Mouse (Mus musculus): ENCODE results near the gene Lamb3. TPM values are rescaled to one million over a fixed set of nuclear protein-coding genes. Genes with fewer than 3 reads are reported as not detected.

The Lamb3 gene
- polyA plus RNA-seq, 1 experiment, result 0.82 TPM

- Histone ChIP-seq H3K27ac (ENCODE audit: control insufficient read depth, insufficient read depth, low read depth, low read length, poor library complexity) (0 out of 2 replicates have a peak overlapping the region, but pooled peaks have one; percentile 8), H3K4me1 (ENCODE audit: control insufficient read depth, insufficient read depth, low read length) (peaks cover 17% of the 10 kb centered on the region), H3K4me3 (replicated peaks; ENCODE audit: control insufficient read depth, low read depth, low read length) (no peak overlapping the region)
- no peak for TF ChIP-seq CTCF (IDR thresholded peaks at IDR 0.05; ENCODE audit: control insufficient read depth, insufficient read depth, low read length)
- no peak for TF ChIP-seq POLR2A (IDR thresholded peaks at IDR 0.05; ENCODE audit: borderline replicate concordance, control insufficient read depth, low read depth, low read length)
- WGBS, result 34% methylated on average over 9 of the region's 9 CpGs
These were observed 131.0 kb downstream of the Lamb3 start for GRCm38 (mm10) chr1:193338363-193338995.

DNA sequence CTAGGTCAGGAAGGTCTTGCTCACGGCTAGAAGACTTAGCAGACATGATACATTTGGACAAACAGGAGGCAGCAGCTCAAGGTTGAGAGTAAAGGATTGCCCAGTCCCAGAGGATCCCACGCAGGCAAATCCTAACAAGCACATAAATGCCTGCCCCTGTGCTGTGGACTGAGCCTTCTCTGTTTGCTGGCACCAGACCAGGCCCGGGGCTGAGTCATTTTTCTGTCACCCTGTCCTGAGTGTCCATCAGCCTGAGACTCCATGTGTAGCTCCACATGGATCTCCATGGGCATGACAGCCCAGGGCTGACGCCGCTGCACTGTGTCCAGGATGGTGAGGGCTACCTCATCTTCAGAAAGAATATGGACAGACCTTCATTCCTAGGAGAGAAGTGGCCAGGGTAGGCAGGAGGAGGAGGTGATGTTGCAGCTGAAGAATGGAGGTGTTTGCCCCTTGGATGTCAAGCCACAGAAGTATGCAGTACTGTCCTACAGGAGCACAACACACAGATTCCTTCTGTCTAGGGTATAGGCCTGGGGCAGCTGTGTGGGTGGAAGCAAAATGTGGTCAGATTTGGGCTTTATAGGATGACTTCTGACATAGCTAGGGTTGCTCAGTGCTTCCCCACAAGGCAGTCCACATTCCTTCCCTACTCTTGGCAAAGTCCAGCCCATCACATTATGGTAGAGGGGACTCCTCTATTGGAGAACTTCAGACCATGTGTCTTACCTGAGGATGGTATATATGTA is 134.9 kb downstream of the Lamb3 start:
- TF ChIP-seq POLR2A (IDR thresholded peaks at IDR 0.05; ENCODE audit: borderline replicate concordance, control insufficient read depth, low read depth, low read length) (no peak), CTCF (IDR thresholded peaks at IDR 0.05; ENCODE audit: control insufficient read depth, insufficient read depth, low read length) (no peak)
- Histone ChIP-seq H3K4me1 (ENCODE audit: control insufficient read depth, insufficient read depth, low read length) (peaks cover 11% of the 10 kb centered on the region), H3K4me3 (replicated peaks; ENCODE audit: control insufficient read depth, low read depth, low read length) (no peak overlapping the region), H3K27ac (ENCODE audit: control insufficient read depth, insufficient read depth, low read depth, low read length, poor library complexity) (no peak overlapping the region)
- WGBS, result 78% methylated on average over 5 of the region's 5 CpGs

- no peak for TF ChIP-seq CTCF (IDR thresholded peaks at IDR 0.05; ENCODE audit: control insufficient read depth, insufficient read depth, low read length)
- TF ChIP-seq POLR2A (IDR thresholded peaks at IDR 0.05; ENCODE audit: borderline replicate concordance, control insufficient read depth, low read depth, low read length), result no peak
- 64% methylated on average over 4 of the region's 4 CpGs for WGBS
- H3K4me3 ChIP-seq (replicated peaks; ENCODE audit: control insufficient read depth, low read depth, low read length), result no peak overlapping the region
- peaks cover 6% of the 10 kb centered on the region; the same call in 1 of the 2 replicates for H3K4me1 ChIP-seq (ENCODE audit: control insufficient read depth, insufficient read depth, low read length)
- H3K27ac ChIP-seq (ENCODE audit: control insufficient read depth, insufficient read depth, low read depth, low read length, poor library complexity), result no peak overlapping the region
These were observed 136.4 kb downstream of the Lamb3 start for GRCm38 (mm10) chr1:193343853-193344252.

GRCm38 (mm10) chr1:193344976-193345375 is 137.5 kb downstream of the Lamb3 start:
- Histone ChIP-seq H3K4me3 (replicated peaks; ENCODE audit: control insufficient read depth, low read depth, low read length) (no peak overlapping the region), H3K27ac (ENCODE audit: control insufficient read depth, insufficient read depth, low read depth, low read length, poor library complexity) (no peak overlapping the region), H3K4me1 (ENCODE audit: control insufficient read depth, insufficient read depth, low read length) (peaks cover 6% of the 10 kb centered on the region; the same call in 1 of the 2 replicates)
- WGBS, result 11% methylated on average over 2 of the region's 2 CpGs
- TF ChIP-seq POLR2A (IDR thresholded peaks at IDR 0.05; ENCODE audit: borderline replicate concordance, control insufficient read depth, low read depth, low read length), result no peak
- no peak for TF ChIP-seq CTCF (IDR thresholded peaks at IDR 0.05; ENCODE audit: control insufficient read depth, insufficient read depth, low read length)

DNA sequence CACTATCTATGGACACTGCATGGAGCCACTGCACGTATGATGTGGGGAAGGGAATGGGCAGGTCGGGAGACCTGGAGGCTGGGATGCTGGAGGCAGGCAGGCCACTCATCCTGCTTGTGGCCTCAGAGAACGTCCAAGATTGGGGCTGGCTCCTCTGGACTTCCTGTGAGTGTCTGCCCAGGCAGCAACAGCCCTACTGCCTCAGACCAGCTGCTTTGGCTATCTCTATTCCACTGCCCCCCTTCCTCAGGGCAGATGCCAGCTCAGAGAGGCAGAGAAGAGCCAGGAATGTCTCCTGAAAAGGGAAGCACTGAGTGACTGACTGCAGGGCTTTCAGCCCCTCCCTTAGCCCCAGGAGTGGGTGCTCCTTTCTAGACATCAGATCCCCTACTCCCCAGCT is 139.4 kb downstream of the Lamb3 start:
- peaks cover 6% of the 10 kb centered on the region; the same call in 1 of the 2 replicates for H3K4me1 ChIP-seq (ENCODE audit: control insufficient read depth, insufficient read depth, low read length)
- H3K27ac ChIP-seq (ENCODE audit: control insufficient read depth, insufficient read depth, low read depth, low read length, poor library complexity), result no peak overlapping the region
- no peak overlapping the region for H3K4me3 ChIP-seq (replicated peaks; ENCODE audit: control insufficient read depth, low read depth, low read length)
- WGBS, result 59% methylated on average over 3 of the region's 3 CpGs
- TF ChIP-seq CTCF (IDR thresholded peaks at IDR 0.05; ENCODE audit: control insufficient read depth, insufficient read depth, low read length) (no peak), POLR2A (IDR thresholded peaks at IDR 0.05; ENCODE audit: borderline replicate concordance, control insufficient read depth, low read depth, low read length) (no peak)

DNA sequence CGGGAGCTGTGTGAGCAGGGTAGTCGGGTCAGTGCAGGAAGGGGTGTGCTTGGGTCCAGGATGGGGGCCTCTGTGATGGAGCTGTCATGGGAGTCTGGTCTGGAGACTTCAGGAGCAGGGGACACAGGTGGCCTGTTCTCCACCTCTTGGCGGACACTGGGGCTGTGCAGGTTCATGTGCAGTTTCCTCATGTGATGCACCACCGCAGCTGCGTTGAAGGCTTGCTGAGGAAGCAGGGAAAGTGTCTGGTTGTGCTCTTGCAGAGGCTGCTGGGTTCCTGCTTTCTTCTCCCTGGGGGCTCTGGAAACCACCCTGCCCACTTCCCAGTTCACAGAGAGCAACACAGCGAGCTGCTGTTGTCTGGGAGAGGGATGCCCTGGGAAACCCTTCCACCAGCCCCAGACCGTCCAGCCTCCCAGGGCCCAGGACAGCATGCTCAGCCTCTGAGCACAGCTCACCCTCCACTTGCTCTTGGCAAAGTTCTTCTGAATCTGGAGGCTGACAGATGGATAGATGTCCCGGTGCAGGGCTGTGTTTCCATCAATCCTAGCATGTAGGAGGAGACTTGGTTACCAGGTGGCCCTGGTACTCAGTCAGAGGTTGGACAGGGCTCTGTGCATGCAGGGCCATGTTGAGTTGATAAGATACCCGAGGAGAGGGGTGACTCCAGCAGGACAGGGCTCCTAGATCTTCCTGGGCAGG is 140.9 kb downstream of the Lamb3 start:
- H3K27ac ChIP-seq (ENCODE audit: control insufficient read depth, insufficient read depth, low read depth, low read length, poor library complexity), result no peak overlapping the region
- H3K4me3 ChIP-seq (replicated peaks; ENCODE audit: control insufficient read depth, low read depth, low read length), result no peak overlapping the region
- WGBS, result 64% methylated on average over 9 of the region's 9 CpGs
- H3K4me1 ChIP-seq (ENCODE audit: control insufficient read depth, insufficient read depth, low read length), result no peaks in the 10 kb centered on the region
- TF ChIP-seq CTCF (IDR thresholded peaks at IDR 0.05; ENCODE audit: control insufficient read depth, insufficient read depth, low read length), result no peak
- no peak for TF ChIP-seq POLR2A (IDR thresholded peaks at IDR 0.05; ENCODE audit: borderline replicate concordance, control insufficient read depth, low read depth, low read length)

DNA sequence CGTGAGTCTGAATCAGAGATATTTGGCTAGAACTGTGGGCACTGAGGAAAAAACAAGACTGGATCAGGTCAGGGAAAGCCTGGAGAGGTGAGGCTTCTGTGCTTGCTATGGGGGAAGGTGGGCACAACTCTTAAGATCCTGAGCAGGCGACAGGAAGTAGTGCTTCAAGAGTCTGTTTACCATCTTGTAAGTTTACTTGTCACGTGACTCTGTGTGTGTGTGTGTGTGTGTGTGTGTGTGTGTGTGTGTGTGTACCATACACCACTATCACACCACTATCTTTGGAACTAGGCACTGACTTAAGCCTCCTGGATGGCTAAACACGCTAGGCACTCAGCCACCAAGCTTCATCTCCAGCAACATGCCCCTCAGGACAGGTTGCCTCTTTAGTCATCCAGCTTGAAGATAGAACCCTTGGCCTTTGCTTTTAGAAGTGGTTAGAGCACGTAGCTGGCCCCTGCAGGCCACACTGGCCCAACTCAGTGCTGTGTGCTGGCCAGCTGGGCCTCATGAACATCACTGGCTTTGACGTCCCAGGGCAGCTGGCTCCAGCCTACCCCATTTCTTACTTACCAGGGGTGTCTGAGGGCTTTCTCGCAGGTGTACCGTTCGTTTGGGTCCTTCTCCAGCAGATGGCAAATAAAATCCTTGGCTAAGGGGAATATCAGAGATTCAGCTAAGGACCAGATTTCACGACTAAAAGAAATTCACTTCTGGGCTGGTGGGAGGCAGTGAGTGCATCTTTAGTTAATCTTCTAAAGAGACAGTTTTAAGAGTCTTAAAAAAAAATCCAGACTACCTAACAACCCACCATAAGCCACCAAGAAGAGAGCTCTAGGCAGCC is 142.4 kb downstream of the Lamb3 start:
- WGBS, result 76% methylated on average over 10 of the region's 10 CpGs
- H3K4me1 ChIP-seq (ENCODE audit: control insufficient read depth, insufficient read depth, low read length), result no peaks in the 10 kb centered on the region
- H3K27ac ChIP-seq (ENCODE audit: control insufficient read depth, insufficient read depth, low read depth, low read length, poor library complexity), result no peak overlapping the region
- TF ChIP-seq POLR2A (IDR thresholded peaks at IDR 0.05; ENCODE audit: borderline replicate concordance, control insufficient read depth, low read depth, low read length) (no peak), CTCF (IDR thresholded peaks at IDR 0.05; ENCODE audit: control insufficient read depth, insufficient read depth, low read length) (no peak)
- no peak overlapping the region for H3K4me3 ChIP-seq (replicated peaks; ENCODE audit: control insufficient read depth, low read depth, low read length)
